Mouse (Mus musculus) adipose tissue, adult 10 weeks (tissue): ENCODE measurements around the gene Pygb. TPM values are rescaled to one million over a fixed set of nuclear protein-coding genes. Genes with fewer than 3 reads are reported as not detected.

Experiments
- polyA plus RNA-seq: library from polyadenylated mRNA; stranded (reverse); fragments of 350-450 nt; fragmentation: Illumina TruSeq; extraction: RNeasy Lipid Tissue Mini Kit (QIAGEN cat#74804); gene quantifications from one replicate; pipeline ENCODE4 v1.2.3, GENCODE M21; 2014; ENCODE audit warnings: low read depth, low replicate concordance

Gene Pygb
- 142 TPM for polyA plus RNA-seq

GRCm38 (mm10) chr2:150786251-150787180, at the start of gene Pygb:
TSS of gene Pygb (plus strand) at chr2:150786735.

GRCm38 (mm10) chr2:150748854-150749253, 37.7 kb upstream of the Pygb start, which contains the start of gene Entpd6:
TSS of gene Entpd6 (plus strand) at chr2:150749042.

Other genes starting within 250 kb of the Pygb start
- 0.56 TPM for gene Cst7, start 216.3 kb upstream of the Pygb start, polyA plus RNA-seq
- gene Apmap, start 178.2 kb upstream of the Pygb start, polyA plus RNA-seq = 106 TPM
- 20.6 TPM for gene Acss1, start 118.2 kb upstream of the Pygb start, polyA plus RNA-seq
- not detected for gene Vsx1, start 97.4 kb upstream of the Pygb start, polyA plus RNA-seq
- 38.2 TPM for gene Entpd6, start 37.7 kb upstream of the Pygb start, polyA plus RNA-seq
- gene Abhd12, start 118.0 kb downstream of the Pygb start, polyA plus RNA-seq = 212 TPM
- gene Gins1, start 118.7 kb downstream of the Pygb start, polyA plus RNA-seq = 3.1 TPM